Mouse (Mus musculus) gonadal fat pad, adult 2 months (tissue): ENCODE measurements around the gene Cpeb3. TPM values are rescaled to one million over a fixed set of nuclear protein-coding genes. Genes with fewer than 3 reads are reported as not detected.
"Not testable (repeated sequence)": the region's sequence is repeated elsewhere in the genome, so short reads cannot be mapped to it uniquely, and the experiment has no call there.

Experiments
- DNase-seq: peaks from one replicate; pipeline ENCODE4 v3.0.0-alpha.2; 2012; ENCODE audit warnings: low read depth
- polyA plus RNA-seq: library from polyadenylated mRNA; depleted of rRNA; stranded (reverse); fragments of >200 nt; gene quantifications from 2 replicates; pipeline ENCODE4 v1.2.3, GENCODE M21; 2012

Gene Cpeb3
- polyA plus RNA-seq, 1 experiment = 8.0 TPM

DNA sequence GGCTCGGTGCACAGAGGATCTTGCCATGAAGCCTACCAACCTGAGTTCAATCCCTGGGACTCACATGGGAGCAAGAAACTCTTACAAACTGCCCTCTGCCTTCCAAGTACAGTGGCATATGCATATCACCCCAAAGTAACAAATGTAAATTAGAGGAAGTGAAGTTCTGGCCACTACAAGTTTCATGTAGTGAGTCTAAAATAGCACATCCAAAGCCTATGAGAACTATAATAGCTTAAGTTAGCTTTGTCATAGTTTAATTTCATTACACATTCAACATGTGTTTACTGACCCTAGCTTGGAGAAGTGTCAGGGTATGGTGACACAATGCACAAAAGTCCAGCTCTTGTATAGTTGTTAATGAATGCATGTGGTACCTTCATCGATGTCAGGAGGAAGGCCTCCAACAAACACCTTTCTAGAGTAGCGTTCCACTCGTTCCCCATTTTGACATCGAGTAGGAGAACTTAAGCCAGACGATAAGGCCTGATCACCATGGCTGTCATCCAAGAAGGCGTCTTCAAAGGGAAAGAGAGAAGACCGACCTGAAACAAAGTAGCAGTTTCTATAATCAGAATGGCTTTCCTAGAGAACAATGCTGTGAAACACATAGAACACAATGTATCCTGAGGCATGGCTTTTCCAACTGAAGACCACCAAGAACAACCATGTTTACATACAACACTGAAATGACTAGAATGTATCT is 120.2 kb downstream of the Cpeb3 start:
- DNase-seq = no peak

DNA sequence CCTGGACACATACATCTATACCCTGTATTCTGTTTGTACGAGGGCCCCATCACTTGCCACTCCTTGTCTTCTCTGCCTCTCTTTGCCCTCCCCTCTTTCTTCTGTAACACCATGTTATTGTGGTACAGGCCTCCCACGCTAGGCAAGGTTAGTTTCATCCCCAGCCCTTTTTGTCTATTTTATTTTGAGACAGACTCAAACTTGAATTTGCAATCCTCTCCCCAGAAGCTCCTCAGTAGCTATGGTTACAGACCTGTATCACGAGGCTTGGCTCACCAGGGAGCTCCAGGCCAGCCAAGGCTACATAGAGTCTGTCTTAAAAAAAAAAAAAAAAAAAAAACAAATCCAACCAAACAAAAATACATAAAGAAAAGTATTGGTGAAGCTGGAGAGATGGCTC is 123.9 kb downstream of the Cpeb3 start:
- DNase-seq = no peak

GRCm38 (mm10) chr19:37081467-37081866 is 126.9 kb downstream of the Cpeb3 start:
- no peak for DNase-seq

DNA sequence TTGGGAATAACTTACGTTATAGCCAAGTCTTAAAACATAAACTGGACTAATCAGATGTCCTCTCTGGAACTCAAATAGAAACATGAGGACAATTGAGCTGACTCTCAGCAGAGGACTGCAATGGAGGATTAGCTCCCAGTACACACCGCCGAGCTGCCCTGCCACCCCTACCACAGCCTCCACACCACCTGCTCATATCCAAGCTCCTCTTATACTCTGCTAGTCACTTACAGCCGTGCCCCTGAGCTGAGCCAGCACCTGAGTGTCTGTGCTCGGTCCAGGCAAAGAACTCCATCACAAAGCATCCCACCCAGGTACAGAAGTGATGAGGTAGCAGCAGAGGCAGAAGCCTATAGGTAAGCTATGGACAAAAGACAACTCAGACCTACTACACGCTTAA is 129.2 kb downstream of the Cpeb3 start:
- no peak for DNase-seq

DNA sequence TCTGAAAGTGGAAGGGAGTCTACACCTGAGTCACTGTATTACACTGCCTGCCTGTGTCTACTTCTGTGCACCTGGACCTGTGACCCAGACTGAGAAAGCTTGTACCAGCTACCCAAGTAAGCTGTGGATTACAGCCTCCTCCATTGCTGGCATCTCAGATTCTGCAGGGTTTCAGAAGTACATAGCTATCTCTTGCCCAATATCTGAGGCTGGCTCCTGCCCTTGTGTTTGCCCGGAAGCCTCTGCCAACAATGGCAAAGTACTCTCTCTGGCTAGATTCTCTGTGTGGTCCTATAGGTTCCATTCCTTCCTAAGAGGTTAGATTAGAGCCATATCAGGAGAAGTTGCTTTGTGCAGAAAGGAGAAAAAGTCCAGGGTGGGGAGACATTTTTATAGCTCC is 129.8 kb downstream of the Cpeb3 start:
- no peak for DNase-seq

DNA sequence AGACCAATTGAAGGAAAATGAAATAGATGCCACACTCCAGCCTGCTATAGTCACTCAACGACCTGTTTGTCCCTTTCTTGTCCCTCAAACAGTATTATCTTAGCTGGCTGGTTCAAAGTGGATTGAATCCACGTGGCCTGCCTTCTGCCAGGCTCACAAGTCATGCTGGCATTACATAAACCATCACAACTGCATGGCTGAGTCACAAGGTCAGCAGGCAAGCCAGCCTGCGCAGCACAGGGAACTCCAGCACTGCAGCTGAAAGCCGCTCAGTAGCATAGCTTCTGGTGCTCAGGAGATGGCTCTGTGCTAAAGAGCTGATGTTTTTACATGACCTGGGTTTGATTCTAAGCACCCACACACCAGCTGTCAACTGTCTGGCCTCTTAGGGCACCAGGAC is 130.3 kb downstream of the Cpeb3 start:
- DNase-seq = no peak

GRCm38 (mm10) chr19:37077258-37077657 is 131.1 kb downstream of the Cpeb3 start:
- not testable (repeated sequence) for DNase-seq

GRCm38 (mm10) chr19:37076646-37077045 is 131.8 kb downstream of the Cpeb3 start:
- DNase-seq = no peak

DNA sequence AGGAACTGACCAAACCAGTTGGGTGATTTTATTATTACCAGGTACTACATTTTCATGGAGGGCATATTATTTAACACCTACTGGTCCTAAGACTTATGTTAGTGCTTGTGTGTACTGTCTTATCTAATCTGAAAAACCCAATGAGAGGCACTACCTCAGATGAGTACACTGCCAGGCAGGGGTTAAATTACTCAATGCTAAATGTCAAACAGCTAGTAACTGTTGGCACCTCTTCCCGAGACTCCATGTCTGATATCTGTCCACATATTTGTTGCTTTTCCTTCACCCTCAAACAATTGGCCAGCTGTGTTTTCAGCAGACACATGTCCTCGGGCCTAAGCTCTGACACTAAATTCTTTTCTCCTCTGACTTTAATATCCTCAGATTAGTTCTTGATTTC is 132.3 kb downstream of the Cpeb3 start:
- DNase-seq = no peak

- no peak for DNase-seq
Observed at GRCm38 (mm10) chr19:37075690-37076089, 132.7 kb downstream of the Cpeb3 start.

- no peak for DNase-seq
Observed at GRCm38 (mm10) chr19:37074726-37075125, 133.7 kb downstream of the Cpeb3 start.

DNA sequence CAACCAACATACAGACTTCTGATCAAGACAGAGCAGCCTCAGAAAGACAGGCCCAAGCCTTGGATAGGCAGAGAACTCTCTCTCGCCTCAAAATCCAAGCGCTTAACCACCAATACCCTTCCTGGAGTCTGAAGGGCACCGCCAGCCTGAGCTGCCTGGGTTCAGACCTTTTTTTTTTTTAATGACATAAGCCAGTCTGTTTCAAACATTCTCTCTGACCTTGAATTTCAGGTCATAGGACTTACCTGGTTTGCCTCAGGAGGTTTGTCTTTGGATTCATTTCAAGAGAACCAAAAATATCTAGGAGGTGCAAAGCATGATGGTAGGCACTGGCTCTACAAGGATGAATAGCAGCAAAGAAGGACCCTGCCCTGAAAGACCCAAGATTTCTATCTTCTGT is 134.1 kb downstream of the Cpeb3 start:
- DNase-seq = no peak

DNA sequence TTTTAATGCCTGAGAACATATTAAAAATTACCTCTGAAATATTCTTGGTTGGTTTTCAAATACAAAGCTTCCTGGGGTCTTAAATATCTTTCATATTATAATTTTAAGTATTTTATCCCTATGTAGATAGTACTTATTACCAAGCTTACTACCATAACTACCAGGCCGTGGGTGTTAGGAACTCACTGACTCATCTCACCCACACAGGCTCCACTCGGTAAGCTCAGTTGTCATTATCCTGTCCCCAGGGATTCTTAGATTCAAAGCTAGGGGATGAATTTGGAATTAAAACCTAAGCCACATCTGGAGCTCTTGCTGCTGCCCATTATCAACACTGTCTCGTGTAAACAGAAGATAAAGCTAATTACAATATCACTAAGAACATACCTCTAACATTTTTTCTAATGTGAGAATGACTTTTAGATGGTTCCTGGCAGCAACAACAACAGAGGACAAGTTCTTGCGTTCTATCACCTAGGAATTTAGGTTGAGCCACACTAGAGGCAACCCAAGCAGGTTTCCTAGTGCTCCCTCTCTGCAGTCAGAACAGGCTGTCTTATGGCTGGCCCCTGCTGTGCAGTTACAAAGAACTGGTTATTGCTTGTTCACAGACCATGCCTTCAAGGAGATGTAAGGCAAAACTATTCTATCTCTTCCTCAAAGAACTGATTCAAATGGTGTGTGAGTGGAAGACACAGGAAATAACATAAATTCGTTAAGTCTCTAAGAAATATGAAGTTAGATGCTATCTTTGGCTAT is 135.4 kb downstream of the Cpeb3 start:
- DNase-seq = no peak

GRCm38 (mm10) chr19:37069243-37069642 is 139.2 kb downstream of the Cpeb3 start:
- DNase-seq = no peak

GRCm38 (mm10) chr19:37060078-37060477 is 148.3 kb downstream of the Cpeb3 start:
- DNase-seq = no peak

GRCm38 (mm10) chr19:37059623-37060022 is 148.8 kb downstream of the Cpeb3 start:
- no peak for DNase-seq

GRCm38 (mm10) chr19:37057161-37057905 is 151.1 kb downstream of the Cpeb3 start:
- DNase-seq = no peak

- no peak for DNase-seq
Observed at GRCm38 (mm10) chr19:37055976-37056556, 152.3 kb downstream of the Cpeb3 start.

DNA sequence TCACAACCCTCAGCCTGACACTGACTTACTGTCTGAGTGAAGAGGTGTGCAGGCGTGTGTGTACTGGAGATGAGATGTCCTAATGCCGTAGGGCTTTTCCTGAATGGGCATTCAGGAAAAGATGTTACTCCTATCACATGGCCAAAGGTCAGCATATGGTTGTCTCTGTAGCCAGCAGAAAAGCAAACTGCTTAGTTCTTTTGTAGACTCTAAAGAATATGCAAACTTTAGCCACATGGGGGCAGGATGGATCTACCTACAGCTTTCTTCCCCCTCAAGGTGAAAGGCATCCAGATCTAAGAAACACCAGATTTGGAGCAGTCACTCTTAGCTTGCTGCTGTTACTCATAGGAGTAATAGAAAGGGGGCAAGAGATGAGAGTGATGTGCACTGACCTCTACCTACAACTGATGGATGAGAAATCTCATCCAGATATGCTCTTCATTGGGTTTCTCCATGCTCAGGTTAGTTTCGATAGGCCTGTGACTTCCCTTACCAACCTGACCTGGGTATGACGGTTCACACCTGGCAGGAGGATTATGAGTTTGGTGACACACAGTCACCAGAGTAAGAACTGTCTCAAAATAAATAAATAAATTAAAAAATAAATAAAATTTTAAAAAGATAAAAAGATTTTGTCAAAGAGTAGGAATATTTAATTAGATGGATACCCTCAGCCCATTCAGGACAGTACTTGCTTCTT is 157.6 kb downstream of the Cpeb3 start:
- no peak for DNase-seq

DNA sequence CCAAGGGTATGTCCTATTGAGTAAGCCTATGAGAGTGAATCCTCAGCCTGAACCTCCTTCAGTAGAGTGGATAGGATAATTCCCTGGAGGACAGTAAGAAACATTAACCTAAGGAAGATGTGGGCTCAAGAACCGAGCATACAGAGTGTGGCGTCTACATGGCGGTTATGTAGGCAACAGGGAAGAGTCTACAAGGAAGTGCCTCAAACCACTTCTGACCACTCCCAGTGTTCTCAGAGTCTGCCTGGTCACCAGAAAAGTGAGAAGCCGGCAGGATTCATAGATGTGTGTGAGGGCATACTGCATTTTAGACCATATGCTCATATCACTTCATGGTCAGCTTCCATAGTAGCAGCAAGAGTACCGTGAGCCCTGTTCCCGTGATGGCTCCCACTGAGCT is 159.9 kb downstream of the Cpeb3 start:
- no peak for DNase-seq

- DNase-seq = no peak
Observed at GRCm38 (mm10) chr19:37044431-37044830, 164.0 kb downstream of the Cpeb3 start.

- no peak for DNase-seq
Observed at GRCm38 (mm10) chr19:37040906-37041305, 167.5 kb downstream of the Cpeb3 start.
